ENCODE assay signal across 9 mouse cellular contexts in genomic region chr9:98244223-98244622, GRCm38 (mm10). TPM values are rescaled to one million over a fixed set of nuclear protein-coding genes. Genes with fewer than 3 reads are reported as not detected.
DNase-seq lines count a peak whose midpoint lies in the region; ATAC-seq and TF ChIP-seq lines count a peak whose summit lies in the region.
"Had no signal": no experiment of that assay in that cellular context is flagged by ENCODE, and none has a peak within 500 bp of the region (broad histone marks: within the 10 kb centered on the region; RNA-seq: fewer than 3 reads in every experiment).

No protein-coding gene starts in this region.

- H3K4me2 ChIP-seq in kidney, embryonic 16.5 days (replicated peaks; ENCODE audit: low read depth, low read length): no peak overlapping the region
- H3K4me2 ChIP-seq in neural tube, embryonic 15.5 days: no peak overlapping the region
- H3K4me2 ChIP-seq: hindbrain, embryonic 15.5 days had no signal

- intact Hi-C loops in left cerebral cortex, adult 2 months (cut with DNase I): loop anchor here (5.0 kb wide), 1 partner anchor 212 kb away; the partner anchor contains the start of gene Clstn2
- intact Hi-C loops in heart, postnatal 36 days (cut with DNase I): no loop called here

- TF ChIP-seq CTCF in left cerebral cortex, adult 2 months (IDR thresholded peaks at IDR 0.05): peak; percentile 76

- no peaks in the 10 kb centered on the region for H3K27me3 ChIP-seq in kidney, embryonic 16.5 days (ENCODE audit: insufficient read depth, low read length)
- no peaks in the 10 kb centered on the region for H3K27me3 ChIP-seq in neural tube, embryonic 15.5 days (replicated peaks)
- H3K27me3 ChIP-seq: hindbrain, embryonic 15.5 days had no signal

- H3K9me3 ChIP-seq in kidney, embryonic 16.5 days (ENCODE audit: low read length): no peaks in the 10 kb centered on the region
- H3K9me3 ChIP-seq in neural tube, embryonic 15.5 days (replicated peaks): no peaks in the 10 kb centered on the region
- H3K9me3 ChIP-seq: hindbrain, embryonic 15.5 days had no signal

- ATAC-seq in kidney, embryonic 16.5 days (ENCODE audit: low FRiP score, low TSS enrichment): no peak
- peak; percentile 96 for ATAC-seq in cerebellum, adult (ENCODE audit: insufficient number of reproducible peaks, low FRiP score, low TSS enrichment)
- peak; percentile 66; the same call in 1 of the 2 replicates for ATAC-seq in neural tube, embryonic 15.5 days (ENCODE audit: low FRiP score)

- no peak overlapping the region for H3K27ac ChIP-seq in kidney, embryonic 16.5 days (ENCODE audit: low read length)
- no peak overlapping the region for H3K27ac ChIP-seq in left cerebral cortex, adult 2 months
- H3K27ac ChIP-seq in neural tube, embryonic 15.5 days (replicated peaks): no peak overlapping the region
- H3K27ac ChIP-seq: hindbrain, embryonic 15.5 days had no signal

- no peaks in the 10 kb centered on the region for H3K4me1 ChIP-seq in kidney, embryonic 16.5 days (ENCODE audit: insufficient read depth, low read length)
- H3K4me1 ChIP-seq in neural tube, embryonic 15.5 days: 0 out of 2 replicates have a peak, but pooled peaks cover 4% of the 10 kb centered on the region
- H3K4me1 ChIP-seq: hindbrain, embryonic 15.5 days had no signal

- no peaks in the 10 kb centered on the region for H3K36me3 ChIP-seq in kidney, embryonic 16.5 days (ENCODE audit: insufficient read depth, low read length)
- no peaks in the 10 kb centered on the region for H3K36me3 ChIP-seq in neural tube, embryonic 15.5 days
- H3K36me3 ChIP-seq: hindbrain, embryonic 15.5 days had no signal

- H3K4me3 ChIP-seq in kidney, embryonic 16.5 days (ENCODE audit: low read length): no peak overlapping the region
- H3K4me3 ChIP-seq in left cerebral cortex, adult 2 months: no peak overlapping the region
- H3K4me3 ChIP-seq in neural tube, embryonic 15.5 days (replicated peaks): no peak overlapping the region
- H3K4me3 ChIP-seq: hindbrain, embryonic 15.5 days had no signal

- H3K9ac ChIP-seq in kidney, embryonic 16.5 days (replicated peaks; ENCODE audit: low read length): no peak overlapping the region
- H3K9ac ChIP-seq in neural tube, embryonic 15.5 days (replicated peaks): no peak overlapping the region
- H3K9ac ChIP-seq: hindbrain, embryonic 15.5 days had no signal

- WGBS in kidney, embryonic 16.5 days: 36% methylated on average over 2 of the region's 2 CpGs
- WGBS in neural tube, embryonic 15.5 days: 40% methylated on average over 2 of the region's 2 CpGs

- peak; percentile 30 for DNase-seq in kidney, adult 9 months
- DNase-seq in forelimb bud, embryonic 11.5 days (ENCODE audit: low read depth, low spot score): peak; percentile 13
- peak; percentile 56 to 73 for DNase-seq in left cerebral cortex, adult 2 months (ENCODE audit: extremely low spot score in 1 of 2, low spot score in 2 of 2)
- DNase-seq in thymus, adult 18-20 months: no peak
- no peak for DNase-seq in heart, postnatal 36 days

RNA-seq across cellular contexts. Expression of gene Nmnat3, which starts 43.0 kb away (rescaled TPM):
- 12.2 and 12.4 TPM in 2 replicates for polyA plus RNA-seq in kidney, embryonic 16.5 days (2015; fragmentation: Nextera tagmentation; extraction: Ambion mirVana)
- total RNA-seq in left cerebral cortex, adult 2 months (2021): 1 to 10 TPM; 2.7 to 2.8 TPM
- 2.2 and 4.6 TPM in 2 replicates for polyA plus RNA-seq in neural tube, embryonic 15.5 days (2015; fragmentation: Nextera tagmentation; extraction: Ambion mirVana)
- total RNA-seq in heart, postnatal 36 days (2021): 10 to 100 TPM; 13.5 to 15.0 TPM

Comparison
In these comparisons a context has a peak if more than half of its experiments do, and no peak if none do; other contexts are left out.
1. DNase-seq: peak in kidney, adult 9 months (single experiment), forelimb bud, embryonic 11.5 days (single experiment) and left cerebral cortex, adult 2 months (2 of 2); none in thymus, adult 18-20 months (0 of 2) and heart, postnatal 36 days (0 of 2).